Mouse (Mus musculus) lung, postnatal 0 days (tissue): ENCODE measurements around the gene Gdf1.

Experiments used
- CTCF ChIP-seq: IDR thresholded peaks from 2 replicates; pipeline ENCODE4 v1.5.1; 2016; ENCODE audit warnings: antibody characterized with exemption, mild to moderate bottlenecking
- EP300 ChIP-seq: IDR thresholded peaks from 2 replicates; pipeline ENCODE4 v1.6.1; 2016; ENCODE audit warnings: antibody characterized with exemption, mild to moderate bottlenecking, control low read depth

- TF ChIP-seq EP300 (no peak), CTCF (no peak)
These were observed 28.7 kb upstream of the Gdf1 start for GRCm38 (mm10) chr8:70300881-70301280.
